Mouse (Mus musculus): ENCODE results near the gene Cps1. TPM values are rescaled to one million over a fixed set of nuclear protein-coding genes. Genes with fewer than 3 reads are reported as not detected.

Gene Cps1
- polyA plus RNA-seq, 1 experiment from 2014 or later, result 0.41 TPM

DNA sequence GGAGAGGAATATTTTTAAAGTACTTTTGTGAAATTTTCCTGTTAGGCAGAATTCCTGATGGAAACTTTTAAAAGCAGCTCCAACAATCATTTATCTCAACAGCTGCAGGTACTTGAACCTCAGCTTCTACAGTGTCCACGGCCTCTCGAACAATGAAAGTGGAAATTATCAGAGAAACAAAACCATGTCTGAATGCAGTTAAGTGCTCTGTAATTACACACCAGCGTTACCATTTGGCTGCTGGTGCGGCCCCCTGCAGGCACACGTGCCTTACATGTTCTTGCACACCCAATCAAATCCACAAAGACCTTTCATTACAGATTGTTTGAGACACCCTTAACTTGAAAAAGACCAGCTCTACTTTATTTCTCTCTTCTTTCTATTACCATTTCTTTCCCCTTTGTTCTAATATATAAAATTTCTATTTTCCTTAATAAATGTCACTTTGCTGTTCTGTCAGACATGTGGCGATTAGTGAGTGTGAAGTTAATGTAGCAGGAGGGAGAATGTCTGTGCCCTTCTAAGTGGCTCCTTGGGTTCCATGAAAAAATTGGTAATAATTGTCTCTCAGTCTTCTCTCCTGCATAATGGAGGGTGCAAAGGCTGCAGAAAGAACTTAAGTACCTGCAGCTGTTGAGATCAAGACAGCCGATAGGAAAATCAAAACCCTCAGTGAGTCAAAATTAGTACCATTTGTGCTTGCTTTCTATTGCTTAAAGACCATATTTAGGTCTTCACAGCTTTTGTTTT lies 112.8 kb downstream of the Cps1 start:
- H3K9me3 ChIP-seq (replicated peaks), result no peaks in the 10 kb centered on the region
- no peaks in the 10 kb centered on the region for H3K4me1 ChIP-seq (replicated peaks)
- no peak overlapping the region for H3K4me3 ChIP-seq (replicated peaks)
- no peaks in the 10 kb centered on the region for H3K36me3 ChIP-seq
- H3K4me2 ChIP-seq, result no peak overlapping the region
- no peak overlapping the region for H3K27ac ChIP-seq
- WGBS (ENCODE audit: insufficient replicate concordance), result 64% methylated on average over 7 of the region's 7 CpGs
- no peaks in the 10 kb centered on the region for H3K27me3 ChIP-seq
- ATAC-seq (ENCODE audit: low read depth), result no peak
- H3K9ac ChIP-seq, result no peak overlapping the region
- no peak for DNase-seq

DNA sequence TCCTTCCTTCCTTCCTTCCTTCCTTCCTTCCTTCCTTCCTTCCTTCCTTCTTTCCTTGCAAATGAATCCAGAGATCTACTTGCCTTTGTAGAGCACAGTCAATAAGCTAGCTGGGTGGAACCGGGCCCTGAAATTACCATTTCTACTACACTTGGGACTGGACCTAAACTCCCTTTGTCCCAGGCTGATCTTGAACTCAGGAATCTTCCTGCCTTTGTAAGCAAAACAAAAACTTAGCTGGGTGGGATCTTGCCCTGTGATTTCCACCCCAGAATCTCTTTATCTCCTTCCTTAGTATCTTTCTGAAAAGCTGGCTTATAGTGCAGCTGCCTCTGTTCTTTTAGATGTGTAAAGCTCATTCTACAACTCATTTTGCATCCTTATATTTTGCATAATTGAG lies 115.6 kb downstream of the Cps1 start:
- H3K4me2 ChIP-seq, result no peak overlapping the region
- H3K4me3 ChIP-seq (replicated peaks), result no peak overlapping the region
- H3K27me3 ChIP-seq, result no peaks in the 10 kb centered on the region
- H3K36me3 ChIP-seq, result no peaks in the 10 kb centered on the region
- no peak for DNase-seq
- 70% methylated on average over 1 of the region's 1 CpGs for WGBS (ENCODE audit: insufficient replicate concordance)
- no peak overlapping the region for H3K27ac ChIP-seq
- no peak overlapping the region for H3K9ac ChIP-seq
- no peak for ATAC-seq (ENCODE audit: low read depth)
- no peaks in the 10 kb centered on the region for H3K4me1 ChIP-seq (replicated peaks)
- no peaks in the 10 kb centered on the region for H3K9me3 ChIP-seq (replicated peaks)

DNA sequence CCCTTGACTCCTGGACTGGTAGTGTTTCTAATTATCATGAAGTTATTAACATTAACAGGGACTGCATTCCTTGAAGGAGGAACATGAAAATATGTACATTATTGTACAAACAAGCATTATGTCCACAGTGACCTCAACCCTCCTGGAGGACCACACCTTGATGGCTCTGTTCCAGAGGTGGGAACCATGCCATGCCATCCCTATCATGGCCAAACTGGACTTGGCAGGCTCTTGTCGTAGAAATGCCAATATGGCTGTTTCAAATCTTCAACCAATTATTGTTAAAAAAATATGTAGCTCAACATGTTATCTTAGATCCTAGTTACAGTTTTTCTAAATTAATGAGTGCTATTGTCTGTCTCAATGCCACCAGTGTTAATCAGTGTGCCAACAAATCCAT lies 116.1 kb downstream of the Cps1 start:
- DNase-seq, result no peak

DNA sequence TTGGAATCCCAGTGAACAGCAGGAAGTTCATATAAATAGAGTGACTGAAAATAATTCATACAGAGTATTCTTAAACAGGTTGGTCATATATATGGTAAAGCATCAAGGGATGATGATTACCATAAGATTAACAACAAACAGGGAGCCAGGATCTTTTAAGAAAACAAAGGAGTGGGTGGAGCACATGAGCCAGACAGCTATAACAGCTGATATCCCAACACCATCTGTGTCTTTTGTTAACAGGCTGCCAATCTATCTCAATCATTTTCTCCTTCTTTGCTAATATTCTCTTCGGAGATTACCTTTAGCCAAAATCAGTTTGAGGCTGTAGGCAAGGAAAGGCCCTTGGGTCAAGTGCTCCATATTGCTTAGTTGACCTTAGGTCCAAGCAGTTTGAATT lies 142.4 kb downstream of the Cps1 start:
- H3K27me3 ChIP-seq, result no peaks in the 10 kb centered on the region
- no peak overlapping the region for H3K9ac ChIP-seq
- 54% methylated on average over 1 of the region's 1 CpGs for WGBS (ENCODE audit: insufficient replicate concordance)
- DNase-seq (no peak), ATAC-seq (ENCODE audit: low read depth) (no peak)
- no peaks in the 10 kb centered on the region for H3K9me3 ChIP-seq (replicated peaks)
- no peaks in the 10 kb centered on the region for H3K36me3 ChIP-seq
- no peak overlapping the region for H3K27ac ChIP-seq
- H3K4me1 ChIP-seq (replicated peaks), result no peaks in the 10 kb centered on the region
- no peak overlapping the region for H3K4me2 ChIP-seq
- no peak overlapping the region for H3K4me3 ChIP-seq (replicated peaks)

More for the DNA sequence above, 116.1 kb downstream of the Cps1 start:
- Histone ChIP-seq H3K4me2 (no peak overlapping the region), H3K9me3 (replicated peaks) (no peaks in the 10 kb centered on the region), H3K9ac (no peak overlapping the region), H3K36me3 (no peaks in the 10 kb centered on the region), H3K27ac (no peak overlapping the region), H3K4me3 (replicated peaks) (no peak overlapping the region), H3K27me3 (no peaks in the 10 kb centered on the region), H3K4me1 (replicated peaks) (no peaks in the 10 kb centered on the region)
- ATAC-seq (ENCODE audit: low read depth), result no peak
- WGBS (ENCODE audit: insufficient replicate concordance), result 45% methylated on average over 1 of the region's 1 CpGs

DNA sequence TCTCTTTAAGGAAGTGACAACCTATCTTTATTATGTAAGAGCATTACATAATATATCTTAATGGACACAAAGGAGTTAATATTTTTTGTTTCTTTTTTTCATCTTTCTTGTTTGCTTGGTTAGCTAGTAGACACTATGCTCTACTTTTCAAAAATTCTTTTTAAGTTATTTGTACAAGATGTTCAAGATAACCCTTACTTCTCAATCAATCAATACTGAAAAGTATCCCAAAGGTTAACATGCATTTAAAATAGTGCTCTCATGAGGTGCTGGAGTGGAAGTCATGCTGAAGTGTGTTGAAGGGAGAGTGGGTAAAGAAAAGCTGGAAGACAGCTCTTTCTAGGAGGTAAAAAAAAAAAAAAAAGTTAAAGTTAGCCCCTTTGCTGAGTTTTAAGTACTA lies 145.1 kb downstream of the Cps1 start:
- DNase-seq (no peak), ATAC-seq (ENCODE audit: low read depth) (no peak)
- no peaks in the 10 kb centered on the region for H3K27me3 ChIP-seq
- H3K9ac ChIP-seq, result no peak overlapping the region
- H3K27ac ChIP-seq, result no peak overlapping the region
- H3K9me3 ChIP-seq (replicated peaks), result no peaks in the 10 kb centered on the region
- H3K4me1 ChIP-seq (replicated peaks), result no peaks in the 10 kb centered on the region
- no peaks in the 10 kb centered on the region for H3K36me3 ChIP-seq
- no peak overlapping the region for H3K4me3 ChIP-seq (replicated peaks)
- H3K4me2 ChIP-seq, result no peak overlapping the region

DNA sequence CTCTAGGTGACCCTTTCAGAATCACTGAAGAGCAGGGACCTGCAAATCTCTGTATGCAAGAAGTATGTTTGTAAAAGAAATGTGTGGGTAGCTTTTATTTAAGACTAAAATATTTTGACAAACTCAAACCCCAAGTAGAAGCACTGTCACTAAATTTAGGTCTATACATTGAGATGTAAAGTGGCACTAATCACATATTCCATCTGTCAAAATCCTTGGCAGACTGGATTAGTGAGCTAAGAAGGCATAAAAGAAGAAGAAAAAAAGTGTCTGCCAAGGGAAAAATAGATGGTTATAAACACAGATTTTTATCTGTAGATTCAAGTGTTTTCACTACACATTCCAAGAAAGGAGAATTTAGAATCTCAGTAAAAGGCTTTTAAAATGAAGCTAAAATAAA lies 145.6 kb downstream of the Cps1 start:
- no peaks in the 10 kb centered on the region for H3K9me3 ChIP-seq (replicated peaks)
- H3K4me2 ChIP-seq, result no peak overlapping the region
- H3K9ac ChIP-seq, result no peak overlapping the region
- ATAC-seq (ENCODE audit: low read depth) (no peak), DNase-seq (no peak)
- H3K4me1 ChIP-seq (replicated peaks), result no peaks in the 10 kb centered on the region
- H3K4me3 ChIP-seq (replicated peaks), result no peak overlapping the region
- no peaks in the 10 kb centered on the region for H3K27me3 ChIP-seq
- no peaks in the 10 kb centered on the region for H3K36me3 ChIP-seq
- H3K27ac ChIP-seq, result no peak overlapping the region

DNA sequence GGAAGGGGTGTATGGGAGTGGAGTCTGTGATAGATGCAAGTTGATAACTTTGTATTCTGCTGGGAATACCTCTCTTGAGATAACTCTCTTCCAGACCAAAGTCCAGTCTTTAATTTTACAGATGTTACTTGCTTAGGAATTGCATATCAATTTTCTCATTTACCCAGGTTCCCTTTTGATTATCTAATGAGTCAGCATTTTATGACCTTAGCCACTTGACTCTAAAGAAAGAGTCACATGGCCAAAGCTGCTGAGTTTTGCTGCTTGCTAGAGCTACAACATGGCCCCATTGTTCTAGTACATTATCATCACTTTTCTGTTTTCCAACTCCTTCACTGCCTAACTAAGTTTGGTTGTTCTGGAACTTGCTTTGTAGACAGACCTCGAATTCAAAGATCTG lies 153.4 kb downstream of the Cps1 start:
- 54% methylated on average over 1 of the region's 1 CpGs for WGBS (ENCODE audit: insufficient replicate concordance)
- no peaks in the 10 kb centered on the region for H3K9me3 ChIP-seq (replicated peaks)
- ATAC-seq (ENCODE audit: low read depth), result no peak

More for the DNA sequence above, 153.4 kb downstream of the Cps1 start:
- H3K4me1 ChIP-seq (replicated peaks), result no peaks in the 10 kb centered on the region
- H3K4me3 ChIP-seq (replicated peaks), result no peak overlapping the region
- no peak overlapping the region for H3K9ac ChIP-seq
- H3K27me3 ChIP-seq, result no peaks in the 10 kb centered on the region
- H3K27ac ChIP-seq, result no peak overlapping the region
- no peaks in the 10 kb centered on the region for H3K36me3 ChIP-seq
- DNase-seq, result no peak
- no peak overlapping the region for H3K4me2 ChIP-seq

Other genes starting within 250 kb of the Cps1 start
- 7.6 and 11.6 TPM in 2 replicates for gene Myl1, start 177.6 kb upstream of the Cps1 start, polyA plus RNA-seq (2015; fragmentation: Nextera tagmentation; extraction: Ambion mirVana)
- 25.7 and 25.8 TPM in 2 replicates for gene Lancl1, start 84.2 kb upstream of the Cps1 start, polyA plus RNA-seq (2015; fragmentation: Nextera tagmentation; extraction: Ambion mirVana)